Mouse (Mus musculus) embryonic fibroblast, embryonic 13.5 days (primary cell): ENCODE measurements around the gene Fbxo31.

Source experiments
- CTCF ChIP-seq: IDR thresholded peaks from 2 replicates; pipeline ENCODE4 v1.5.1; 2011; ENCODE audit warnings: mild to moderate bottlenecking, control low read depth, low read length, moderate library complexity, borderline replicate concordance; ENCODE audit not compliant: insufficient read depth
- POLR2A ChIP-seq: IDR thresholded peaks from 2 replicates; pipeline ENCODE4 v1.6.1; 2011; ENCODE audit warnings: low read depth, mild to moderate bottlenecking, control low read depth, low read length, moderate library complexity

DNA sequence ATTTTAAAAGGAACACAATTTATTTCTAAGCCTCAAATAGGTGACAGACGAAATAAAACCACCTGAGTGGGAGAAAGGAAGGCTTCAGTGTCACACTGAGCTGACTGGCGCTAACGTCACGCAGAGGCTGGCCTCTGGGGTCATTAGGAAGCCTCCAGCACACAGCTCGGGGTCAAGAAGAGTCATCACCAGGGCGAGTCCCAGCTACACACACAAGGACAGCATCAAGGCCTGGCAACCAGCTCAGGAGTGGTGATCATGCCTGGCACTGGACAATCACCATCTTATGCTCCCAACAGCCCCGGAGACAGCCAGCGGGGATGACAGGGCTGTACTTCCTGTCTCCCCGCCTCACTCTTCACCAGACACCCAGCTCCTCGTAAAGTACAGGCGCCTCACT lies 20.9 kb downstream of the Fbxo31 start:
- TF ChIP-seq CTCF (no peak), POLR2A (no peak)
